Mouse (Mus musculus) right cerebral cortex, postnatal 14 days (tissue): ENCODE data around the gene Gm11541.

Experiments used
- DNase-seq: peaks from one replicate; pipeline ENCODE4 v3.0.0; 2022

The Gm11541 gene

GRCm38 (mm10) chr11:94704472-94704871 lies at the start of gene Gm11541:
Gene Gm11541 (minus strand): TSS chr11:94704499.
- no peak for DNase-seq

GRCm38 (mm10) chr11:94752946-94753713 lies 48.8 kb upstream of the Gm11541 start:
- no peak for DNase-seq

GRCm38 (mm10) chr11:94741732-94742272 lies 37.5 kb upstream of the Gm11541 start, which contains the start of gene Cdc34b:
Gene Cdc34b (plus strand): TSS chr11:94741782.
- no peak for DNase-seq

GRCm38 (mm10) chr11:94735746-94736145 lies 31.4 kb upstream of the Gm11541 start:
- no peak for DNase-seq

GRCm38 (mm10) chr11:94732773-94733172 lies 28.5 kb upstream of the Gm11541 start:
- DNase-seq = peak; percentile 17

GRCm38 (mm10) chr11:94731229-94731628 lies 26.9 kb upstream of the Gm11541 start:
- no peak for DNase-seq

- DNase-seq = peak; percentile 77
Observed at GRCm38 (mm10) chr11:94730261-94730660, 26.0 kb upstream of the Gm11541 start.

GRCm38 (mm10) chr11:94729565-94729964 lies 25.3 kb upstream of the Gm11541 start:
- DNase-seq = no peak

- DNase-seq = no peak
Observed at GRCm38 (mm10) chr11:94728545-94728944, 24.2 kb upstream of the Gm11541 start.

- DNase-seq = no peak
Observed at GRCm38 (mm10) chr11:94727306-94727705, 23.0 kb upstream of the Gm11541 start.

GRCm38 (mm10) chr11:94719216-94719615 lies 14.9 kb upstream of the Gm11541 start:
- no peak for DNase-seq

GRCm38 (mm10) chr11:94718113-94718909 lies 14.0 kb upstream of the Gm11541 start:
- DNase-seq = no peak

- DNase-seq = no peak
Observed at GRCm38 (mm10) chr11:94717239-94717638, 12.9 kb upstream of the Gm11541 start.

GRCm38 (mm10) chr11:94716754-94717153 lies 12.5 kb upstream of the Gm11541 start:
- DNase-seq = no peak

GRCm38 (mm10) chr11:94715622-94716021 lies 11.3 kb upstream of the Gm11541 start:
- DNase-seq = no peak

- DNase-seq = no peak
Observed at GRCm38 (mm10) chr11:94713246-94713860, 9.1 kb upstream of the Gm11541 start.

GRCm38 (mm10) chr11:94704020-94704419 lies 279 bp downstream of the Gm11541 start:
- no peak for DNase-seq

- DNase-seq = no peak
Observed at GRCm38 (mm10) chr11:94702216-94702610, 2.1 kb downstream of the Gm11541 start.

- no peak for DNase-seq
Observed at GRCm38 (mm10) chr11:94701401-94702215, 2.7 kb downstream of the Gm11541 start.

GRCm38 (mm10) chr11:94699399-94699798 lies 4.9 kb downstream of the Gm11541 start:
- DNase-seq = no peak

- DNase-seq = no peak
Observed at GRCm38 (mm10) chr11:94697703-94698464, 6.4 kb downstream of the Gm11541 start.

GRCm38 (mm10) chr11:94697140-94697539 lies 7.2 kb downstream of the Gm11541 start:
- no peak for DNase-seq
